Mouse (Mus musculus): ENCODE measurements around the gene Lin7c.

The Lin7c gene

DNA sequence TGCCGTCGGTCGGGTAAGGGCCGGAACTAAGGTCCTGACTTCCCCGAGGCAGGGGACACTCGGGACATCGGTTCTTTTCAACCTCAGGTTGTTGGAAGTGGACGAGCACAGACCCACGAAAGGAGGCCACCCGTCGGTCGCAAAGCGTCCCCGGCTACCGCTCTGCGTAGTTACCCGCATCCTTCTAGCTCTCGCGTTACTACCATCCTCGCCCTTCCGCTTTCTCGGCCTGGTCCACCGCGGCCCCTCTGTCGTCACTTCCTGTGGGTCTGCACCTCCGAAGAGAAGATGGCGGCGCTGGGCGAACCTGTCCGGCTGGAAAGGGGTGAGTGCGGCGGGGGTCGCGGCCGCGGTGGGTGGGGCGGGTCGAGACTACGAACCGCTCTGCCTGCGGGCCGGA, at the start of gene Lin7c:
Lin7c (plus strand) TSS at position 257 of the 400 bp plus-strand sequence.
- in situ Hi-C loops (cut with MboI, MseI): loop anchor here (25.0 kb wide), 1 partner anchor 603 kb away; the partner anchor contains the start of genes Kif18a and Mettl15

DNA sequence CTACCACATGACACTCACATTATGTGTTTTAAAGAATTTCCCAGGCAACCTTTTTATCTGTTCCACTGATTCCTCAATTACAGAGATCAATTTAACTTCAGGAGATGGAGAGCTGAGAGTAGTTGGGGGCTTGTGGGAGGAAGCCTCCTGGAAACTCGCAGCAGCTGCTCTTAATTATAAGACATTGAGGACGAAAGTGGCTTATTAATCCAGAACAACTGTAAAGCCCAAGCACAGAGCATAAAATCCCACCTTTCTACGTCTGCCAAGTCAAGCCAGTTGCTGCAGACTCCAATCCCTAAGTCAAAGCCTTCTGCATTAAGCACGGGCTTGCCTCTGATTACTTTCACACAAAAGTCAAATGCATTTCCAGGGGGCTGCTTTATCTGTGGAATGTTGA, 44.3 kb upstream of the Lin7c start:
- in situ Hi-C loops (cut with MboI, MseI): no loop called here

GRCm38 (mm10) chr2:109848305-109848704, 42.3 kb upstream of the Lin7c start:
- in situ Hi-C loops (cut with MboI, MseI): no loop called here

- in situ Hi-C loops (cut with MboI, MseI): no loop called here
Measured at GRCm38 (mm10) chr2:109848715-109849114, 41.9 kb upstream of the Lin7c start.

GRCm38 (mm10) chr2:109855601-109856000, 35.1 kb upstream of the Lin7c start:
- in situ Hi-C loops (cut with MboI, MseI): no loop called here

DNA sequence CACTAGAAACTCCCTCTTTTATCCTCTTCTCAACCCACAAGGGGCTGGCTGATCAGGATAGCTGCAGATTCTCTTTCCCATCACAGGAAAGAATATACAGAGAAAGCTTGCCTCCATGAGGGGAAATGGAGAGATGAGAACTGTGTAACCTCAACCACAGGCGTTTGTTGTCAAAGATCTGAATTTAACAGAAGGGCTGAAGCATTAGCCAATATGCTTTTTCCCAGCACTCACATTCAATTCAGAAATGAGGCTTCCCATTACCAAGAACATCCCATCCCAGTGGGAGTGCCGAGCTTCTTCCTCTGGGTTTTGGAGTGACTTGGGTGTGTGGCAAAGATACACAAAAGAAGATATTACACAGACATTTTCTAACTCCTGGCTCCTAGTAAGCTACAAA, 31.0 kb upstream of the Lin7c start:
- in situ Hi-C loops (cut with MboI, MseI): no loop called here

GRCm38 (mm10) chr2:109860832-109861231, 29.8 kb upstream of the Lin7c start:
- in situ Hi-C loops (cut with MboI, MseI): no loop called here

GRCm38 (mm10) chr2:109879429-109879828, 11.2 kb upstream of the Lin7c start:
- in situ Hi-C loops (cut with MboI, MseI): loop anchor here (25.0 kb wide), 1 partner anchor 592 kb away; the partner anchor contains the start of genes Kif18a and Mettl15

GRCm38 (mm10) chr2:109881111-109881510, 9.5 kb upstream of the Lin7c start:
- in situ Hi-C loops (cut with MboI, MseI): loop anchor here (25.0 kb wide), 1 partner anchor 594 kb away; the partner anchor contains the start of genes Kif18a and Mettl15

- in situ Hi-C loops (cut with MboI, MseI): loop anchor here (25.0 kb wide), 1 partner anchor 594 kb away; the partner anchor contains the start of genes Kif18a and Mettl15
Measured at GRCm38 (mm10) chr2:109881625-109882024, 9.0 kb upstream of the Lin7c start.

GRCm38 (mm10) chr2:109884106-109884505, 6.5 kb upstream of the Lin7c start:
- in situ Hi-C loops (cut with MboI, MseI): loop anchor here (25.0 kb wide), 1 partner anchor 597 kb away; the partner anchor contains the start of genes Kif18a and Mettl15

DNA sequence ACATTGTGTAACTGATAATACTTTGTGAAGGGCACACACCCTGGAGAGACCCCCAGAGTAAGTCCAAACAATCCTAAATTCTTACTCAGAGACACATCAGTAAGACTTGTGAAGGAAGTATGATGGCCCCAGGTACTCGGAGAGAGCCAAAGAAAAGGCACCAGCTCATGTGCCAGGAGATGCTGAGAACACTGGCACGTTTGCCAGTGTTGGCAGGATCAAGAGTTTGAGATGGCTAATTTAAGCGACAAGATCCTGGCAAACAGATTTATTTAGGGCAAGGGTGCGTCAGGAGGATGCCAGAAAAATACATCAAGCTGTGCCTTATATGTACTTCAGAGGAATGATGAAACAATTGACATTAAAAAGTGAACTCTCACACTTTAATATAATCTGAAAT, 6.1 kb upstream of the Lin7c start:
- in situ Hi-C loops (cut with MboI, MseI): loop anchor here (25.0 kb wide), 1 partner anchor 597 kb away; the partner anchor contains the start of genes Kif18a and Mettl15

GRCm38 (mm10) chr2:109890068-109890467, 585 bp upstream of the Lin7c start:
- in situ Hi-C loops (cut with MboI, MseI): loop anchor here (25.0 kb wide), 1 partner anchor 603 kb away; the partner anchor contains the start of genes Kif18a and Mettl15

DNA sequence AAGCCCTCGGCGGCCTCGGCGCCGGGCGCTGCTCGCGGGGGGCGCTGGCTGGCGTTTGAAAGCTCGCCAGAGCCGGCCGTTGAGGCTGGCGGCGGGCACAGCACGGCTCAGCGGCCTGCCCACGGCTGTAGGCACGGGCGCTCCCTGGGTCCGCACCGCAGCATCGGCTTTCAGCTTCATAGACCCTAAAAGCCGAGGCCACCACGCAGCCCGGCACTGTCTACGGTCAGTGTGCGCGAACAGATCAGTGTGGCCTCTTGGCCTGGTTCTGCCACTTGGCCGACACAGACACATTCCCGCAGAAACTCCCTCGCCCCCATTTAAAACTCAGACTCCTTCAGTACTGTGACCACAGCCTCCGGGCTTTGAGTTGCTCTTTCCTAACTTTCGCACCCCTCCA, 378 bp downstream of the Lin7c start:
- in situ Hi-C loops (cut with MboI, MseI): loop anchor here (25.0 kb wide), 1 partner anchor 604 kb away; the partner anchor contains the start of genes Kif18a and Mettl15

DNA sequence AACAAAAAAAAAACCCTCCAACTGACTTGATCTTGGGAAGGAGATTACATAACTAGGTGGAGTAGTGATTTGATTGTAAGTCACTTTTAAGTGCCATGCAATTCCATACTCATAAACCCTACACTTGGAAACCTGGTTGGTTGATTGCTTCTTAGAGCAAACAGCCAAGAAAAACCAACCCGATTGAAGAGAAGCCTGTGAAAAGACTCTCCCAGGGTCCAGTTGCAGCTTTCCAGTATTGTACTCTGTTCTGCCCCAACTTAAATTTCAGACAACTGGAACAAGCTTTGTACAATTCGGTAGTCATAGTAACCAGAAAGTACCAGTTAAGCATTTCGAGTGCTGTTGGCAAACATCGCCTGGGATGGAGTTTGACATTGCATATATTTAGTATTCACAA, 818 bp downstream of the Lin7c start:
- in situ Hi-C loops (cut with MboI, MseI): loop anchor here (25.0 kb wide), 1 partner anchor 604 kb away; the partner anchor contains the start of genes Kif18a and Mettl15

DNA sequence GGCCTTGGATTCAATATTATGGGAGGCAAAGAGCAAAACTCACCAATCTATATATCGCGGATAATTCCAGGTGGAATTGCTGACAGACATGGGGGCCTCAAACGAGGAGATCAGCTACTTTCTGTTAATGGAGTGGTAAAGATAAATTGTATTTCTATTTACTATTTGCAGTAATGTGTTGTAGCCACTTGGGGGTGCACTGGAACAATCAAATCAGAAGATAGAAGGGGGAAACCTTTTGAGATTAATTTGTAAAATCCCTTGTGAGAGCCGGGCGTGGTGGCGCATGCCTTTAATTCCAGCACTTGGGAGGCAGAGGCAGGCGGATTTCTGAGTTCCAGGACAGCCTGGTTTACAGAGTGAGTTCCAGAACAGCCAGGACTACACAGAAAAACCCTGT, 5.7 kb downstream of the Lin7c start:
- in situ Hi-C loops (cut with MboI, MseI): loop anchor here (25.0 kb wide), 1 partner anchor 609 kb away; the partner anchor contains the start of genes Kif18a and Mettl15

GRCm38 (mm10) chr2:109902869-109903268, 12.2 kb downstream of the Lin7c start:
- in situ Hi-C loops (cut with MboI, MseI): loop anchor here (5.0 to 25.0 kb wide), 2 partner anchors 659 to 1154 kb away; no protein-coding TSS in a partner anchor

GRCm38 (mm10) chr2:109904171-109904821, 13.6 kb downstream of the Lin7c start:
- in situ Hi-C loops (cut with MboI, MseI): loop anchor here (5.0 to 25.0 kb wide), 2 partner anchors 658 to 1153 kb away; no protein-coding TSS in a partner anchor

GRCm38 (mm10) chr2:109909122-109909521, 18.5 kb downstream of the Lin7c start:
- in situ Hi-C loops (cut with MboI, MseI): loop anchor here (5.0 to 25.0 kb wide), 2 partner anchors 298 to 653 kb away; no protein-coding TSS in a partner anchor

- in situ Hi-C loops (cut with MboI, MseI): loop anchor here (25.0 kb wide), 1 partner anchor 650 kb away; no protein-coding TSS in a partner anchor
Measured at GRCm38 (mm10) chr2:109912216-109912615, 21.6 kb downstream of the Lin7c start.

DNA sequence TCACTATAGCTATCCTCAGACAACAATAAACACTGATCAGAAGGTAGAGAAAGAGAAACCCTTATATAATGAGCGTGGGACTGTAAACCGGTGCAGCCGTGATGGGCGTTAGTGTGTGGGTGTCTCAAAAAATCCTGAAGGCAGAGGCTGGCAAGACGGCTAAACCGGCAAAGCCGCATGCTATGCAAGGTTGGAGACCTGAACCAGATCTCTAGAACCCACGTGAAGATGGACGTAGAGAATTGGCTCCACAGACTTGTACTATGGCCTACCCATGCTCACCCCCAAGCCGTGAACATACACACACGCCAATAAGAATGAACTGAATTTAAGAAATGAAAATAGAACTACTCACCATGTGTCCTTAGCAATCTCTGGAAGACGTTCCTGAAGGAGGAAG, 22.1 kb downstream of the Lin7c start:
- in situ Hi-C loops (cut with MboI, MseI): loop anchor here (25.0 kb wide), 1 partner anchor 650 kb away; no protein-coding TSS in a partner anchor

DNA sequence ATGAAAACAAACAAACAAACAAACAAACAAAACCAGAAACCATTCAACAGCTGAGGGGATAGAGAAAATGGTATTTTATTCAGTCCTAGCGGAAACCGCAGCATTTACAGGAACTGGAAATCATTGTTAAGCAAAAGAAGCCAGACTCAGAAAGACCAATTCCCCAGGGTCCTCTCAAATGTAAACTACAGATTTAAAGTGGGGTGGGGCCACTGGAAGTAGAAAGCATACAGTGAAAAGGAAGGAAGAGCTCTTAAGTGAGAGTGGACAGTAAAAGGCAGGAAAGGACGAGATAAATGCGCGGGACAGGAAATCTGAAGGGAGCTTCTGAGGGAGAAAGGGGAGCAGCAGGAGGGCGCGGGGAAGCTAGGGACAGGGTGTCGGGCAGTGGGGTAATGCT, 22.6 kb downstream of the Lin7c start:
- in situ Hi-C loops (cut with MboI, MseI): loop anchor here (25.0 kb wide), 1 partner anchor 649 kb away; no protein-coding TSS in a partner anchor

Data from T-helper 2 cell (primary cell).